Mouse (Mus musculus): ENCODE data around the gene Ppp2r5b. TPM values are rescaled to one million over a fixed set of nuclear protein-coding genes. Genes with fewer than 3 reads are reported as not detected.

Ppp2r5b gene
- 10.9 and 24.0 TPM in 2 replicates for total RNA-seq (2014; fragmentation: Nextera tagmentation)
- 8.6 and 10.3 TPM in 2 replicates for total RNA-seq (2017)

GRCm38 (mm10) chr19:6235084-6236052 lies at the start of gene Ppp2r5b:
Gene Ppp2r5b, minus strand, starts transcription at chr19:6235872.
- ATAC-seq (replicated peaks; ENCODE audit: low FRiP score, low TSS enrichment, poor library complexity, severe bottlenecking): peak; percentile 58

DNA sequence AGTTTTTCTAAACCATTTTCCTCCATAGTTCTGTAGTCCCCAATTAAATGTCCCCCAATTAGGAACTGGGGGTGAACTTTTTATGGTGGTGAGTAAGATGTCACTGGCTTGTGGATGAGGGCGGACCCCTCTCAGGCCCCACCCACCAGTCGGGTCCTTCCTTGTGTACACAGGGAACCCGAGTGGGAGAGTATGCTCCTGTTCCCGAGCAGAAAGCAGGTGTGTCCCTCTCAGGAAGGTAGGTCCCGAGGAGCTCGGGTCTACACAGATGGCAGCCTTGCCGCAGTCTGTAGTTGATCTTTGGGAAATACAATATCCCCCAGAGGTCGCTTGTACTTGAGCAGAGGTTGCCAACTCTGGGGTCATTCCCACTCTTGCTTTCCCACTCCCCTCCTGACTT lies 49.6 kb upstream of the Ppp2r5b start:
- ATAC-seq (replicated peaks; ENCODE audit: low FRiP score, low TSS enrichment, poor library complexity, severe bottlenecking): peak; percentile 6; the same call in 1 of the 2 replicates

DNA sequence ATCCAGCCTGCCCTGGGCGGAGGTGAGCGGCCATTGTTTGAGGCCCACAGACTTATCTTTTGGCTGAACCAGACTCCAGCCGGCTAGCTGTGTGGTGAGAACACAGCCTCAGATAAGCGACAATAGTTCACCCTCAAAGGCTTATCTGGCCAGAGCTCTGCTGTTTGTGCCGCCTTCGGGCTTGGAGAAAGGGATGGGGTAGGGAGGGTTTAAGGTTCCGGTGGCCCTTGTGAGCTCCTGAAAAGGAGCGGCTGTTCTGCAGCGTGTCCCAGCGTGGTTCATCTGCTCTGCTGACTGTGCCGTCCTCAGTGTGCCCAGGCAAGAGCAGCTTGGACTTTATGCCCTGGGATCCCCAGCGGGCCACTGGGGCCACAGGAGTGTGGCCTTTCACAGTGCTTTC lies 48.8 kb upstream of the Ppp2r5b start:
- peak; percentile 87 for ATAC-seq (replicated peaks; ENCODE audit: low FRiP score, low TSS enrichment, poor library complexity, severe bottlenecking)

DNA sequence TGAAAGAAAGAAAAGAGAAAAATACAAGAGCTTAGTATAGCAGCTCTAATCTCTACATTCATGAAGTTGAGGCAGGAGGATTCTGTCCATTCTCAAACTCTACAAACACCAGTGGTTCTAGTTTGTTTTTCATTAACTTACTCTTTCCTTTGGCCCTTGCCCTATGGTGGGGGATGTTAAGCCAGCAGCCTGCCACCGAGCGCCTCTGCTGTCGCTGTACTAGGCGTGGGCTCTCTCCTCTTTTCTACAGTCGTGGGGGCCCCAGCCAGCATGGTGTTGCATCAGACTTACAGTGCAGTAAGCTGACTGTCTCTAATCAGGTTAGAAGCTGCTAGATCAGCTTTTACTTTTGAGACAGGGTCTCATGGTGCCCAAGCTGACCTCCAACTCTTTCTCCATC lies 47.3 kb upstream of the Ppp2r5b start:
- no peak for ATAC-seq (replicated peaks; ENCODE audit: low FRiP score, low TSS enrichment, poor library complexity, severe bottlenecking)

DNA sequence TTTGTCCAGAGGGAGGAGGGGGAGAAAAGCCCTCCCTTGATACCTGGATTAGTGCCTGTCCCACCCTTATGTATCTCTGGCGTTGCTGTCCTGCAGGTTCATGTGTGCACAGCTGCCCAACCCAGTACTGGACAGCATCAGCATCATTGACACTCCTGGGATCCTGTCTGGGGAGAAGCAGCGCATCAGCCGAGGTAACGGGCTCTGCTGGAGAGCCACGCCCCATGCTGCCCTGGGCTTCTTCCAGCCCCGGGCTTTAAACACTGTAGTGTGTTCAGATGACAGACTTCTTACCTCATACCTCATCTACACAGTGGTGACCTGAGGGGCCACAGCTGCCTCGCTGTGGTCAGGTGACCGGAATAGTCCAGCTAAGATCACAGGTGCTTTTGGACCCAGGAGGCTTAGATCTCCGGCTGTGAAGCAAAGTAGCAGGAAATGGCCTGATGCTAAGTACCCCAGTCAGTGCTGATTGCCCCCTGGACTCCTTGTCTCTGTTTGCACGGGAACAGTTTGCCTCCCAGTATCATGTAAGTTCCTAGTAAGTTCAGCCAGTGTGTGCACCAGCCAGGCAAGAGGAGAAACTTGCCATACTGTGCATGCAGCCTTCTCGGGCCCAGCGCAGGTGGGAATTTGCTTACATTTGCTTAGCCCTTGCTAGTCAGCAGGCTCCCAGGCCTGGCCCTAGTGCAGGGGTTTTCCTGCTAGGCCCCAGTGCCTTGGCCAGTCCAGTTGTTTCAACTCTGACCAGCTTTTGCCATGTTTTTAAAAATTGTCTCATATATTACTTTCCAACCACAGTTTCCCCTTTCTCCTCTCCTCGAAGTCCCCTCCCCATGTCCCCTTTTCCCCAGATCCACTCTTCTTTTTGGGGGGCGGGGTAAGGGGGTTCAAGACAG lies 45.7 kb upstream of the Ppp2r5b start:
- no peak for ATAC-seq (replicated peaks; ENCODE audit: low FRiP score, low TSS enrichment, poor library complexity, severe bottlenecking)

DNA sequence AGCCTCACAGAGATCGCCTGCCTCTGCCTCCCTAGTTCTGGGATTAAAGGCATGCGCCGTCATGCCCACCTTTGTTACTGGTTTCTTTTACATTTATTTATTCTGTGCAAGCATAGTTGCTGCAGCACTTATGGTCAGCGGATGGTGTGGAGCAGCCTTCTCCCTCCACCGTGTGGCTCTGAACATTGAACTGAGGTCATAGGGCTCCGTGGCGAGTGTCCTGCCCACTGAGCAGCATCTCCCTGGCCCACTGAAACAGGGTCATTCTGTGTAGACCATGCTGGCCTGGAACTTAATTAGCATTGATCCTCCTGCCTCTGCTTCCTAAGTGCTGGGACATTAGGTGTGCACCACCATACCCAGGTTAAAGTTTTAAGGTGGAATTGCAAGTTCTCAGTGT lies 44.9 kb upstream of the Ppp2r5b start:
- no peak for ATAC-seq (replicated peaks; ENCODE audit: low FRiP score, low TSS enrichment, poor library complexity, severe bottlenecking)

GRCm38 (mm10) chr19:6279481-6280144 lies 43.9 kb upstream of the Ppp2r5b start:
- no peak for ATAC-seq (replicated peaks; ENCODE audit: low FRiP score, low TSS enrichment, poor library complexity, severe bottlenecking)

- no peak for ATAC-seq (replicated peaks; ENCODE audit: low FRiP score, low TSS enrichment, poor library complexity, severe bottlenecking)
Observed at GRCm38 (mm10) chr19:6278439-6279073, 42.9 kb upstream of the Ppp2r5b start.

GRCm38 (mm10) chr19:6277661-6278438 lies 42.2 kb upstream of the Ppp2r5b start:
- ATAC-seq (replicated peaks; ENCODE audit: low FRiP score, low TSS enrichment, poor library complexity, severe bottlenecking): peak; percentile 50

DNA sequence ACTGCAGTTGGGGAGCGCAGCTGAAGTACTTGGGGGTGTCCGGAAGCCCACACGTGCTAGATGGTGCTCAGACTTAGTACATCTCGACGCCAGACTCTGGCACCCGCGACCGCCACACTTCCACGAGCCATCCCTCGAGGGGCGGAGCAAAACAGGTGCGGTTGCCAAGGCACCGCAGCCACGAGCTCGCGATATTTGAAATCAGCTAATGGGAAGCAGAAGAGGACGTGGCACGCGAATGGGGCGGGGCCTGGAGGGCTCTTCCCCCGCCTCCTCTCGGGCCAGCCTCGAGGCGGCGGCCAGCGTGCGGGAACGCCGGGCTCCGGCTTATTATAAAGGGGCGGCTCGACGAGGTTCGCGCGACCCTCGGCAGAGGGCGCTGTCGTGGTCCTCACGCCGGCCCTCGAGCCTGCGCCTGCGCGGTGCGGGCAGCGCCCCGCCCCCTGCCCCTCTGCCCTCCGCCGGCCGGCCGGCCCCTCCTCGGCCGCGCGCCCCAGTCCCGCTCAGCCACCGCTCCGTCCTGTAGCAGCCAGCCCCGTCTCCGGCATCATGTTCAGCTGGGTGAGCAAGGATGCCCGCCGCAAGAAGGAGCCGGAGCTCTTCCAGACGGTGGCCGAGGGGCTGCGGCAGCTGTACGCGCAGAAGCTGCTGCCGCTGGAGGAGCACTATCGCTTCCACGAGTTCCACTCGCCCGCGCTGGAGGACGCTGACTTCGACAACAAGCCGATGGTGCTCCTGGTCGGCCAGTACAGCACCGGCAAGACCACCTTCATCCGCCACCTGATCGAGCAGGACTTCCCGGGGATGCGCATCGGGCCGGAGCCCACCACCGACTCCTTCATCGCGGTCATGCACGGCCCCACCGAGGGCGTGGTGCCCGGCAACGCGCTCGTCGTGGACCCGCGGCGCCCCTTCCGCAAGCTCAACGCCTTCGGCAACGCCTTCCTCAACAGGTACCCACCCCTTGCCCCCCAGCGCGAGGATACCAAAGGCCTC lies 41.1 kb upstream of the Ppp2r5b start, which contains the start of gene Ehd1:
Gene Ehd1 (plus strand): TSS at position 300 of the 996 bp plus-strand sequence.
- peak; percentile 92 for ATAC-seq (replicated peaks; ENCODE audit: low FRiP score, low TSS enrichment, poor library complexity, severe bottlenecking)

- ATAC-seq (replicated peaks; ENCODE audit: low FRiP score, low TSS enrichment, poor library complexity, severe bottlenecking): no peak
Observed at GRCm38 (mm10) chr19:6275740-6276389, 40.2 kb upstream of the Ppp2r5b start.

DNA sequence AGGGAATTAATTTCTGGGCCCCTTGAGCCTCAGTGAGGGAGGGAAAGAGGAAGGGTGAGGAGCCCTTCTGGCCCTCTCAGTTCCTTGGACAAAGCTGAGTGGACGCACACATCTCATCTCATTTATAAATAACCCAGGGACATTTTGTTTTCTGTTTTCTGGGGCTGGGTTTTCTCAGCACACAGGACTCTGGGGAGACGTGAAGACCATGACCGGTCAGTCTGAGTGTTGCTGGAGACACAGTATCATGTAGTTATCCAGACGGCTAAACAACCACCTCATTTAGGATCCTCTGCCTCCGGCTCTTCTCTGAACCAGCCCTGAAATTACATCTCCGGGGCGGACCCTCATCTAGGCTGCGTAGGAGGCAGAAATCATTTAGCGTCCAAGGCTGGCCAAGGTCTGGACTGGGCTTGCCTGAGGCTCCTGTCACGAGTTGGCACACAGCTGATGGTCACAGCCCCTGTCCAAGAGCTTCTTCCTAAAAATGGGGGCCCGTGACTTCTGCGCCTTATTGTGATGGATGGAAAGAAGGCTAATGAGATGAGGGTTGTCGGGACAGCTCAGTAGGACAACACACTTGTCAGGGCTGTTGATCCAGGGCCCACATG lies 38.4 kb upstream of the Ppp2r5b start:
- no peak for ATAC-seq (replicated peaks; ENCODE audit: low FRiP score, low TSS enrichment, poor library complexity, severe bottlenecking)

GRCm38 (mm10) chr19:6273592-6273991 lies 37.9 kb upstream of the Ppp2r5b start:
- no peak for ATAC-seq (replicated peaks; ENCODE audit: low FRiP score, low TSS enrichment, poor library complexity, severe bottlenecking)

DNA sequence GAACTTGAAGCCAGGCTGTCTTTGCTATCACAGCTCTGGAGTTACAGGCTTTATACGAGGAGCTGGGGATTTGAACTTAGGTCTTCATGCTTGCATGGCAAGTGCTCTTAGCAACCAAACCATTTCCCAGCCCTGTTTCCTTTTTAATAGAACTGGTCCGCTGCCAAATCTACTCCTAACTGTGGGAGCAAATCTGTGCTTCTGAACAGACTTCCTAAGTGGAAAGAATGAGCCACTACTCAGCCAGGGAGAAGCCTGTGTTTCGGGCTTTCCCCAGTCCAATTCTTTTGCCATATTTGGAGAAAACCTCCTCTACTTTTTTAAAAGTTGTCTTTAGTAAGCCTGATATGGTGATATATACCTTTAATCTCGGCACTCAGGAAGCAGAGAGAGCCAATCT lies 37.1 kb upstream of the Ppp2r5b start:
- no peak for ATAC-seq (replicated peaks; ENCODE audit: low FRiP score, low TSS enrichment, poor library complexity, severe bottlenecking)

DNA sequence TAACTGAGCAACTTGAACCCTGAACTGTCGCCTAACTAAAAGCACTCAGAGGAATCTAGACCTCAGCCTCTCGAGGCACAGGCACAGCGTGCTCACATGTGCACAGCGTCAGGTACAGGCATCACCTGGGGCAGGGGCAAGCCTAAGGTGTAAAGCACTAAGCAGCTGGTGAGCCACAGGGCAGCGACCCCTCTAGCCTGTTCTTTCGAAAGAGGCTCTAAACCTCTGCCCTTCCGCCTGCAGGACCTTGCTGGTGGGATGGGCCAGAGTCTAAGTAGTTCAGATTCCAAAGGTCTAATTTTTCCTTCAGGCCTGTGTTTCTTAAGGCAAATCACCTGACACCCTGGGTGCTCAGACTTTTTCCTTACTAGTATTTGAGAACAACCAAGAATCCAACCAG lies 36.4 kb upstream of the Ppp2r5b start:
- ATAC-seq (replicated peaks; ENCODE audit: low FRiP score, low TSS enrichment, poor library complexity, severe bottlenecking): no peak

GRCm38 (mm10) chr19:6271206-6271605 lies 35.5 kb upstream of the Ppp2r5b start:
- no peak for ATAC-seq (replicated peaks; ENCODE audit: low FRiP score, low TSS enrichment, poor library complexity, severe bottlenecking)
